Mouse (Mus musculus): ENCODE results near the gene Scyl3. TPM values are rescaled to one million over a fixed set of nuclear protein-coding genes. Genes with fewer than 3 reads are reported as not detected.

Gene Scyl3
- polyA plus RNA-seq, 1 experiment from 2014 or later = 18.4 TPM

GRCm38 (mm10) chr1:163974471-163974870 is 45.6 kb downstream of the Scyl3 start:
- Histone ChIP-seq H3K36me3 (peaks cover 15% of the 10 kb centered on the region; the same call in 1 of the 2 replicates), H3K4me1 (no peaks in the 10 kb centered on the region), H3K27ac (no peak overlapping the region), H3K27me3 (no peaks in the 10 kb centered on the region), H3K4me2 (no peak overlapping the region), H3K9me3 (no peaks in the 10 kb centered on the region), H3K9ac (no peak overlapping the region), H3K4me3 (no peak overlapping the region)
- 96% methylated on average over 1 of the region's 1 CpGs for WGBS
- ATAC-seq (ENCODE audit: insufficient number of reproducible peaks, low FRiP score, low TSS enrichment, low read depth) = no peak

- Histone ChIP-seq H3K4me2 (no peak overlapping the region), H3K27ac (no peak overlapping the region), H3K9me3 (no peaks in the 10 kb centered on the region), H3K9ac (no peak overlapping the region), H3K4me1 (no peaks in the 10 kb centered on the region), H3K27me3 (no peaks in the 10 kb centered on the region), H3K36me3 (peaks cover 15% of the 10 kb centered on the region; the same call in 1 of the 2 replicates), H3K4me3 (no peak overlapping the region)
- ATAC-seq (ENCODE audit: insufficient number of reproducible peaks, low FRiP score, low TSS enrichment, low read depth) = no peak
- WGBS = 95% methylated on average over 2 of the region's 2 CpGs
These were observed 46.2 kb downstream of the Scyl3 start for GRCm38 (mm10) chr1:163975088-163975487.

DNA sequence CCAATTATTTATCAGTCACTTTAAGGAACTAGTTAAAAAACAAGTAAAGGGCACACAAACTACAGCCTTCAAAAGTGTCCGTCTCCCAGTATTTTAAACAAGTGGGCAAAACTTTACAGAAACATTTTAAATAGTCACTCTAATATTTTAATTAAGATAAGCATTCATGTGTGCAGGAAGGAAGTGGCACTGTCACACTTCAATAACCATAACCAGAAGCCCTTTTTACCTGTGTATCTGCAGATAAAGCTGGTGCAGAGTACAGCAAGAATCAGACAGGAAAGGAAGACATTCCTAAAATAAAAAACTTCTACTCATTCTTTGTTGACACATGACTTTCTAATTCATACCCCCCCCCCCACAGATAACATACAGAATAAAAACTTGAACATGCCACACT is 47.6 kb downstream of the Scyl3 start:
- Histone ChIP-seq H3K36me3 (peaks cover 25% of the 10 kb centered on the region; the same call in 1 of the 2 replicates), H3K9ac (no peak overlapping the region), H3K9me3 (no peaks in the 10 kb centered on the region), H3K4me3 (no peak overlapping the region), H3K4me1 (no peaks in the 10 kb centered on the region), H3K4me2 (no peak overlapping the region), H3K27me3 (no peaks in the 10 kb centered on the region), H3K27ac (no peak overlapping the region)
- ATAC-seq (ENCODE audit: insufficient number of reproducible peaks, low FRiP score, low TSS enrichment, low read depth) = no peak
- 93% methylated on average over 1 of the region's 1 CpGs for WGBS

GRCm38 (mm10) chr1:163992371-163992770 is 63.5 kb downstream of the Scyl3 start:
- no peak for ATAC-seq (ENCODE audit: insufficient number of reproducible peaks, low FRiP score, low TSS enrichment, low read depth)
- H3K27me3 ChIP-seq = no peaks in the 10 kb centered on the region
- 86% methylated on average over 4 of the region's 4 CpGs for WGBS
- no peaks in the 10 kb centered on the region for H3K9me3 ChIP-seq
- peaks cover 7% of the 10 kb centered on the region; the same call in 1 of the 2 replicates for H3K4me1 ChIP-seq
- no peak overlapping the region for H3K9ac ChIP-seq
- H3K27ac ChIP-seq = no peak overlapping the region
- H3K4me3 ChIP-seq = no peak overlapping the region
- H3K36me3 ChIP-seq = peaks cover 6% of the 10 kb centered on the region; the same call in 1 of the 2 replicates
- H3K4me2 ChIP-seq = no peak overlapping the region

DNA sequence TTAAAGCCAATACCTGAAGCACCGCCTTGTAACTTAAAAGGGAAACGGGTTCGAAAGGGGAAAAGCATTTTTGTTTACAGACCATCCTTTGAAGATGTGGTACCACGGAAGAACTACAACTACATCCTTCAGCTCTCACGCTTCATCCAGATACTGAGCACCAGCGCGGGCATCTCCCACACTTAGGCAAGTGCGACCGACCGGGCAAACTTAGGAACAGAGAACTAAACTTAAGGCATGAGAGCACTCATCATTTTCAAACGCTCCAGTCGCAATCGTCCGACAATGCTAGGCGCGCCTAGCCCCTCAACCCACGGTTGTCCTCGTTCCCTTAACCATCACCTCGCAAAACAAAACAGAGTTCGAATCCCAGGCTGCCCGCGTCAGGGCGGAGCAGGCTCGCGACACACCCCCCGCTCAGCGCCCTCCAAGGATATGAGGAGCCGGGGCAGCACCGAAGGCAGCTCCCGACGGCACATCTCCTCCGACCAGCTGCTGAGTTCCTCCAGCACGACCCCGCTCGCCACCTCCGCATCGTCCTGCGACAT is 65.3 kb downstream of the Scyl3 start:
- peaks cover 6% of the 10 kb centered on the region; the same call in 1 of the 2 replicates for H3K36me3 ChIP-seq
- peak overlapping the region; percentile 64 for H3K9ac ChIP-seq
- H3K27ac ChIP-seq = 0 out of 2 replicates have a peak overlapping the region, but pooled peaks have one; percentile 22
- ATAC-seq (ENCODE audit: insufficient number of reproducible peaks, low FRiP score, low TSS enrichment, low read depth) = peak; percentile 82
- H3K4me3 ChIP-seq = peak overlapping the region; percentile 81
- 1% methylated on average over 38 of the region's 38 CpGs for WGBS
- H3K9me3 ChIP-seq = no peaks in the 10 kb centered on the region
- peak overlapping the region; percentile 64 for H3K4me2 ChIP-seq
- peaks cover 7% of the 10 kb centered on the region; the same call in 1 of the 2 replicates for H3K4me1 ChIP-seq
- H3K27me3 ChIP-seq = no peaks in the 10 kb centered on the region

- ATAC-seq (ENCODE audit: insufficient number of reproducible peaks, low FRiP score, low TSS enrichment, low read depth) = peak; percentile 94
- peak within 1 kb of the TSS; percentile 81 for H3K4me3 ChIP-seq
- H3K27ac ChIP-seq = peak within 1 kb of the TSS; percentile 85
- H3K9me3 ChIP-seq = no peaks in the 10 kb centered on the region
- peak within 1 kb of the TSS; percentile 64 for H3K4me2 ChIP-seq
- WGBS = 3% methylated on average over 43 of the region's 43 CpGs
- H3K27me3 ChIP-seq = no peaks in the 10 kb centered on the region
- H3K4me1 ChIP-seq = peaks cover 7% of the 10 kb centered on the region; the same call in 1 of the 2 replicates
- H3K9ac ChIP-seq = peak within 1 kb of the TSS; percentile 64
- peaks cover 6% of the 10 kb centered on the region; the same call in 1 of the 2 replicates for H3K36me3 ChIP-seq
These were observed 66.1 kb downstream of the Scyl3 start, which contains the start of the genes BC055324 and Mettl18 for GRCm38 (mm10) chr1:163994721-163995608. Gene BC055324 (minus strand): TSS chr1:163994796. Gene Mettl18 (plus strand): TSS chr1:163994889.

DNA sequence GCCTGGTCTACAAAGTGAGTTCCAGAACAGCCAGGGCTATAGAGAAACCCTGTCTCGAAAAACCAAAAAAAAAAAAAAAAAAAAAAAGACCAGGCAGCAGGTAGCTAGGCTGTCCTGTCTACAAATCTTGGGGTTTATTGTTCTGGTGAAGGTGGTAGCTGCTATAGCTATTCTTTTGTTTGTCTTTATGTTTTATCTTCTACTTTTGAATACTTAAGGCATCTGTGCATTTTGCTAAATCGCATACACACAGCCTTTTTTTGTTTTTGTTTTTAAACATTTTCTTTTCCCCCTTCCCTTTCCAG is 66.7 kb downstream of the Scyl3 start:
- Histone ChIP-seq H3K27me3 (no peaks in the 10 kb centered on the region), H3K36me3 (peaks cover 6% of the 10 kb centered on the region; the same call in 1 of the 2 replicates), H3K4me3 (peak overlapping the region; percentile 81), H3K27ac (no peak overlapping the region), H3K4me1 (peaks cover 7% of the 10 kb centered on the region; the same call in 1 of the 2 replicates), H3K9ac (no peak overlapping the region), H3K9me3 (no peaks in the 10 kb centered on the region), H3K4me2 (peak overlapping the region; percentile 64)
- no peak for ATAC-seq (ENCODE audit: insufficient number of reproducible peaks, low FRiP score, low TSS enrichment, low read depth)
- 68% methylated on average over 2 of the region's 2 CpGs for WGBS

GRCm38 (mm10) chr1:164001831-164002452 is 73.0 kb downstream of the Scyl3 start:
- no peak overlapping the region for H3K4me3 ChIP-seq
- no peak overlapping the region for H3K4me2 ChIP-seq
- H3K9ac ChIP-seq = no peak overlapping the region
- 69% methylated on average over 6 of the region's 6 CpGs for WGBS
- ATAC-seq (ENCODE audit: insufficient number of reproducible peaks, low FRiP score, low TSS enrichment, low read depth) = no peak
- no peaks in the 10 kb centered on the region for H3K27me3 ChIP-seq
- no peaks in the 10 kb centered on the region for H3K4me1 ChIP-seq
- no peaks in the 10 kb centered on the region for H3K9me3 ChIP-seq
- H3K36me3 ChIP-seq = no peaks in the 10 kb centered on the region
- H3K27ac ChIP-seq = no peak overlapping the region

GRCm38 (mm10) chr1:164004311-164004710 is 75.4 kb downstream of the Scyl3 start:
- 73% methylated on average over 3 of the region's 3 CpGs for WGBS
- no peaks in the 10 kb centered on the region for H3K4me1 ChIP-seq
- no peaks in the 10 kb centered on the region for H3K27me3 ChIP-seq
- H3K9me3 ChIP-seq = no peaks in the 10 kb centered on the region
- H3K36me3 ChIP-seq = no peaks in the 10 kb centered on the region
- no peak overlapping the region for H3K9ac ChIP-seq
- no peak for ATAC-seq (ENCODE audit: insufficient number of reproducible peaks, low FRiP score, low TSS enrichment, low read depth)
- no peak overlapping the region for H3K4me2 ChIP-seq
- no peak overlapping the region for H3K27ac ChIP-seq
- no peak overlapping the region for H3K4me3 ChIP-seq

Data from limb, embryonic 15.5 days (tissue).